Mouse (Mus musculus) midbrain, embryonic 16.5 days (tissue): ENCODE data around the gene Camk2d. TPM values are rescaled to one million over a fixed set of nuclear protein-coding genes. Genes with fewer than 3 reads are reported as not detected.

Experiments
- ATAC-seq: fragments of 200-750 bp; cut with Nextera tagmentation; 2 replicates; pipeline ENCODE4 v1.8.0; 2017; ENCODE audit warnings: moderate TSS enrichment
- H3K27ac ChIP-seq: fragments of 300-500 bp; sonication (generic); 2 replicates; pipeline ENCODE4 v1.5.1; 2014; ENCODE audit warnings: mild to moderate bottlenecking, low read length, mixed read lengths
- H3K27me3 ChIP-seq: fragments of 300-500 bp; sonication (generic); 2 replicates; pipeline ENCODE4 v1.6.1; 2014; ENCODE audit warnings: low read depth, low read length, mixed read lengths; ENCODE audit not compliant: control insufficient read depth, insufficient read depth
- H3K36me3 ChIP-seq: fragments of 300-500 bp; sonication (generic); 2 replicates; pipeline ENCODE4 v1.6.1; 2014; ENCODE audit warnings: mild to moderate bottlenecking, low read length, moderate library complexity, mixed read lengths; ENCODE audit not compliant: control insufficient read depth, insufficient read depth
- H3K4me1 ChIP-seq: fragments of 300-500 bp; sonication (generic); 2 replicates; pipeline ENCODE4 v1.6.1; 2014; ENCODE audit warnings: mild to moderate bottlenecking, low read length, mixed read lengths; ENCODE audit not compliant: control insufficient read depth, insufficient read depth
- H3K4me2 ChIP-seq: fragments of 300-500 bp; sonication (generic); 2 replicates; pipeline ENCODE4 v1.6.1; 2014; ENCODE audit warnings: mild to moderate bottlenecking, low read length, mixed read lengths
- H3K4me3 ChIP-seq: fragments of 300-500 bp; sonication (generic); 2 replicates; pipeline ENCODE4 v1.5.1; 2014; ENCODE audit warnings: low read depth, mild to moderate bottlenecking, low read length, moderate library complexity, mixed read lengths
- H3K9ac ChIP-seq: fragments of 300-500 bp; sonication (generic); 2 replicates; pipeline ENCODE4 v1.6.1; 2014; ENCODE audit warnings: low read depth, low read length, mixed read lengths
- H3K9me3 ChIP-seq: fragments of 300-500 bp; sonication (generic); replicated peaks from 2 replicates; pipeline ENCODE4 v1.6.1; 2014; ENCODE audit warnings: mild to moderate bottlenecking, low read length, mixed read lengths; ENCODE audit not compliant: control insufficient read depth, poor library complexity, severe bottlenecking
- WGBS: fragments of 180-500 bp; shearing (Covaris S2); extraction: QIAGEN DNeasy Blood & Tissue Kit; methylation state at CpG from one replicate; pipeline ENCODE4 v1.1.7; 2014; 5-methylcytosine and 5-hydroxymethylcytosine counted together
- polyA plus RNA-seq: library from polyadenylated mRNA; unstranded; fragments of >200 nt; fragmentation: Nextera tagmentation; extraction: Ambion mirVana; gene quantifications from 2 replicates; pipeline ENCODE4 v1.2.1, GENCODE M21; 2015

Camk2d gene
- polyA plus RNA-seq, 1 experiment from 2014 or later, result 74.7 TPM

DNA sequence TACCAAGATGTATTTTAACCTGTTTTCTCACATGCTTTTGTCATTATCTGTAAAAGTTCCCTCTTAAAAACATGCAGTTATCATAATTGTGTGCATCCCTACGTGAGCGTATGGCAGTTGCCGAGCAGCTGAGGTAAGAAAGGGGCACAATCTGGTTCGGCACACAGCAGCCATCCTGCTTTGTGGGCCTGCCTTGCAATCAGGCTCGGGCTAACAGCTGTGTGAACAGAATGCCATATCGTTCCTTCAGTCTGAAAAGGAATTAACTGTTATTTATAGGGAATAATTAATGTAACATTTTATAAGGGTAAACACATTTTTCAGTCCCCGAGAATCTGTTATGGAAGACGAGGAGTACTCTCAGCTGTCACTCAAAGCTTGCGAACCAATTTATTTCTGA is 129.5 kb downstream of the Camk2d start:
- ATAC-seq, result no peak
- H3K4me2 ChIP-seq, result no peak overlapping the region
- H3K9ac ChIP-seq, result no peak overlapping the region
- H3K36me3 ChIP-seq, result no peaks in the 10 kb centered on the region
- 67% methylated on average over 9 of the region's 9 CpGs for WGBS
- no peak overlapping the region for H3K27ac ChIP-seq
- H3K27me3 ChIP-seq, result no peaks in the 10 kb centered on the region
- no peak overlapping the region for H3K4me3 ChIP-seq
- H3K4me1 ChIP-seq, result peaks cover 2% of the 10 kb centered on the region; the same call in 1 of the 2 replicates
- no peaks in the 10 kb centered on the region for H3K9me3 ChIP-seq

DNA sequence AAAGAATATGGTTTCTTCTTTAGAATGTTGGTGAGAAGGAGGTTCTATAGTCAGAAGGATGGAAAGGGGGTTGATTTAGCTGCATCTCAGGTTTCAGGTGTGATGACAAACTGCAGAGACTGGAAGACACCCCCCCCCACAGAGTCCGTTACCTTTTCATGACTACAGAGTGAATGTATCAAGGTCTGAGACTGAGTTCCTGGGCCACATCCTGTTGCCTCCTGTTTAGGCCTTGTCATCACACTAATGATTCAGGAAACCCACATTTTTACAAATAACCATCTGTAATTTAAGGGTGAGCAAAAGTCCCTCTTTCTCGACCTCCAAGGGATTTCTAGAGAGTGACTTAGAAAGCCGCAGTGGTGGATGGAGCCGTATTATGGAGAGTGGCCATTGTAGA is 131.3 kb downstream of the Camk2d start:
- H3K4me2 ChIP-seq, result no peak overlapping the region
- no peaks in the 10 kb centered on the region for H3K27me3 ChIP-seq
- no peak for ATAC-seq
- H3K9me3 ChIP-seq, result no peaks in the 10 kb centered on the region
- no peak overlapping the region for H3K4me3 ChIP-seq
- WGBS, result 96% methylated on average over 4 of the region's 4 CpGs
- no peak overlapping the region for H3K27ac ChIP-seq
- no peak overlapping the region for H3K9ac ChIP-seq
- H3K4me1 ChIP-seq, result peaks cover 2% of the 10 kb centered on the region; the same call in 1 of the 2 replicates
- H3K36me3 ChIP-seq, result no peaks in the 10 kb centered on the region

DNA sequence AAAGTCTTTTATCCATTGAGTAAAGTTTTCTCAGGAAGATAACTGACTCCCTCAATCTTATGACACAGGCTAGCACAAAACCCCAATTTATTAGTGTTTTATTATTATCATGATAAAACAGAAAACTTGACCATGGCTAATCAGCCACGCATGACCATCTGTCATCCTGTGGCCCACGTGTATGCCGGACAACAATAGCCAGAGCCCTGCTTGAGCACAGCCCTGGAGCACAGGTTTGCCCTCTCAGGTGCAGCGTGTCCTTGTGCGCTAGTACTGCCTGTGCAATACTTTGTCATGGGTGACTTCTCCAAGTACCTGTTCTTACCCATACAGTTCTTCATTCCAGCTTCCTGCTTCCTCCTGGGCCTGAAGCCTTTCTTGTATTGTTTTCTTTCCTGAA is 134.3 kb downstream of the Camk2d start:
- Histone ChIP-seq H3K36me3 (no peaks in the 10 kb centered on the region), H3K4me1 (no peaks in the 10 kb centered on the region), H3K4me2 (no peak overlapping the region), H3K27ac (no peak overlapping the region), H3K9ac (no peak overlapping the region), H3K27me3 (no peaks in the 10 kb centered on the region), H3K9me3 (no peaks in the 10 kb centered on the region), H3K4me3 (no peak overlapping the region)
- no peak for ATAC-seq
- whole genome bisulfite sequencing, result 79% methylated on average over 5 of the region's 5 CpGs

DNA sequence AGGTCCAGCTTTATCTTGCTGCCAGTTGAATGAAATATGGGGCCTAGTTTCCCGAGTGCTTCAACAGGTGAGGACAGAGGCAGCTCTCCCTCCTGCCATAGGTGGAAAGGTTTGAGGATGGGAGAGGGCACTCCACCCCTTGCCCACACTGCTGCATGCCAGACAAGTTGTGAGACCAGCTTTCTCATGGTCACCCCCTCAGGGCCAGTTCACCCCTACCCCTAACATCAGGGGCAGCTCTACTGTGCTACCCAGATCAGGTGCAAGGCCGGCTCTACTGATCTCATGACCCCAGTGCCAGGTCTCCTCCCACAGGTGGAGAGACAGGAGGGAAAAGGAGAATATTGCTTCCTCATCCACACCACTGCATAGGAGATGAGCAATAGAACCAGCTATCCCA is 136.2 kb downstream of the Camk2d start:
- Histone ChIP-seq H3K4me3 (no peak overlapping the region), H3K4me2 (no peak overlapping the region), H3K4me1 (no peaks in the 10 kb centered on the region), H3K27ac (no peak overlapping the region), H3K27me3 (no peaks in the 10 kb centered on the region), H3K9ac (no peak overlapping the region), H3K9me3 (no peaks in the 10 kb centered on the region), H3K36me3 (no peaks in the 10 kb centered on the region)
- no peak for ATAC-seq
- WGBS, result 96% methylated on average over 2 of the region's 2 CpGs

DNA sequence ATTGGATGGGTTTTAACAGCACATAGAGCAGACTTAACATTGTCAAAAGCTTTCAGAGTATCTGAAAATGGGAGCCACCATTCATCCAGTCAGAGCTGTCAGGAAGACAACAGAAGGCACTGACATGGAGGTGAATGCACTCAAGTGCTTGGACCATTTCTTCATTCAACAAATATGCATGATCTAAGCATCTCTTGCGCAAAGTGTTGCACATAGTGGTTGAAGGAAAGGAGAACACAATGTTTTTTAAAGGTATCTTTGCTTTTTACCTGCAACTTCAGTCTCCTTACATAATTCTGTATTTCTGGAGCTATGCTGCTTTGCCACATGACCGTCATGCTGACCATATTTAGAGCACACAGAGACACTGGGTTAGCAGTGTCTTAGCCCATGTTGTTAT is 138.4 kb downstream of the Camk2d start:
- no peak overlapping the region for H3K4me3 ChIP-seq
- no peaks in the 10 kb centered on the region for H3K9me3 ChIP-seq
- H3K4me1 ChIP-seq, result no peaks in the 10 kb centered on the region
- no peak overlapping the region for H3K27ac ChIP-seq
- H3K9ac ChIP-seq, result no peak overlapping the region
- ATAC-seq, result no peak
- no peaks in the 10 kb centered on the region for H3K27me3 ChIP-seq
- H3K4me2 ChIP-seq, result no peak overlapping the region
- WGBS, result 93% methylated on average over 2 of the region's 2 CpGs
- H3K36me3 ChIP-seq, result no peaks in the 10 kb centered on the region

DNA sequence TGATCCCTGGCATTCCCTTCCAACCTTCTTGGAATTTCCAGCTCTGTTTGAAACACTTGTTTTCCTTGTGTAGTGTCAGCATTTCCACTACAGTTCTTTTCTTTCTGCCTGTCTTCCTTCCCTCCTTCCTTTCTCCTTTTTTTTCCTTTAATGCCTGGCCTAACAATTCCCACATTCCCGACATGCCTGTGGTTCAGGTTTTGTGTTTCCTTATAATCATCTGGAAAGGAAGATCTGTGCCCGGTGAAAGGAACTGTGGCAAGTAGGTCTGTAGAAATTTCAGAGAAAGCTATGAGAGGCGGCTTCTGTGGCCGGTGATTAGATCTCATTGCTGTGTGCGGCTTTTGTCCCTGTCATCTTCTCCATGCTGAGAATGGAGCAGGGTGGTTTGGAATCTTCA is 139.1 kb downstream of the Camk2d start:
- no peaks in the 10 kb centered on the region for H3K4me1 ChIP-seq
- no peak for ATAC-seq
- H3K27me3 ChIP-seq, result no peaks in the 10 kb centered on the region
- H3K9me3 ChIP-seq, result no peaks in the 10 kb centered on the region
- no peak overlapping the region for H3K4me3 ChIP-seq
- no peak overlapping the region for H3K9ac ChIP-seq
- no peaks in the 10 kb centered on the region for H3K36me3 ChIP-seq
- H3K4me2 ChIP-seq, result no peak overlapping the region
- H3K27ac ChIP-seq, result no peak overlapping the region
- WGBS, result 77% methylated on average over 5 of the region's 5 CpGs

DNA sequence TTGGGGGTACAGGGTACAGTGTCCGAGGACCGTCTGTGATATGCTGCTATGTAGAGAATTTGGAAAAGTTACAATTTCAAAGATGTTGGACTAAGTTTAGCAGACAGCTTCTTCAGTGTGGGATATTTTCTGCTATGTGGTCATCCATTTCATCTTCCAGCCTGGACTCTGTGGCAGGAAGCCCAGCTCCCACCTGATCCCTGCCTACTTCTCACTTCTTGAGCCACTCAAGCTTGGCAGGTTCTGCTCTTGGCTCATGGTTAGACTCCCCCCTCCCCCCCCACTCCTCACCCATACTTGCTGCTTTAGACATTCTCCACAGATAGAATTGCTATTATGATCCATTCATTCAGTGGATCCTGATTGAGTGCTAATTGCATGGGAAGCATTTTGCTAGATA is 141.0 kb downstream of the Camk2d start:
- 95% methylated on average over 2 of the region's 2 CpGs for WGBS
- Histone ChIP-seq H3K4me3 (no peak overlapping the region), H3K4me1 (no peaks in the 10 kb centered on the region), H3K9me3 (no peaks in the 10 kb centered on the region), H3K27ac (no peak overlapping the region), H3K27me3 (no peaks in the 10 kb centered on the region), H3K36me3 (no peaks in the 10 kb centered on the region), H3K9ac (no peak overlapping the region), H3K4me2 (no peak overlapping the region)
- no peak for ATAC-seq

DNA sequence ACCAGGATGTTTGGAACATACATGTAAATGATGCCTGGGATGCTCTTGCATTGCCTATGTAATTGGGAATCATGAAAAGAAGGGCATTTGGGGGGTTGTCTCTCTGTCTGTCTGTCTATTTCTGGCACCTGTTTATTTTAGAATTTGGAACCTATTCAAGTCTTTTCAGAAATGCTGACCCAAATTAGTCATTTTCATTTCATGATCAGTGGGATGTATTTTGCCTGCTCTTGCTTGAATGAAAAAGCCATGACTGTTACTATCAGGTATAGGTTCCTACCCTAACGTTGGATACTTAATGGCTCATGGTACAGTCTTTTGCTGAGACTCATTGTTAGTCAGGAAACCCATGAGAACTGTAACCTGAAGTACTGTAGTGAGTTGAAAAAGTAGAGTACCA is 144.0 kb downstream of the Camk2d start:
- H3K36me3 ChIP-seq, result no peaks in the 10 kb centered on the region
- H3K4me1 ChIP-seq, result no peaks in the 10 kb centered on the region
- H3K9me3 ChIP-seq, result no peaks in the 10 kb centered on the region
- no peak overlapping the region for H3K4me3 ChIP-seq
- 89% methylated on average over 1 of the region's 1 CpGs for WGBS
- H3K27ac ChIP-seq, result no peak overlapping the region
- H3K27me3 ChIP-seq, result no peaks in the 10 kb centered on the region
- no peak overlapping the region for H3K9ac ChIP-seq
- no peak overlapping the region for H3K4me2 ChIP-seq
- ATAC-seq, result no peak

DNA sequence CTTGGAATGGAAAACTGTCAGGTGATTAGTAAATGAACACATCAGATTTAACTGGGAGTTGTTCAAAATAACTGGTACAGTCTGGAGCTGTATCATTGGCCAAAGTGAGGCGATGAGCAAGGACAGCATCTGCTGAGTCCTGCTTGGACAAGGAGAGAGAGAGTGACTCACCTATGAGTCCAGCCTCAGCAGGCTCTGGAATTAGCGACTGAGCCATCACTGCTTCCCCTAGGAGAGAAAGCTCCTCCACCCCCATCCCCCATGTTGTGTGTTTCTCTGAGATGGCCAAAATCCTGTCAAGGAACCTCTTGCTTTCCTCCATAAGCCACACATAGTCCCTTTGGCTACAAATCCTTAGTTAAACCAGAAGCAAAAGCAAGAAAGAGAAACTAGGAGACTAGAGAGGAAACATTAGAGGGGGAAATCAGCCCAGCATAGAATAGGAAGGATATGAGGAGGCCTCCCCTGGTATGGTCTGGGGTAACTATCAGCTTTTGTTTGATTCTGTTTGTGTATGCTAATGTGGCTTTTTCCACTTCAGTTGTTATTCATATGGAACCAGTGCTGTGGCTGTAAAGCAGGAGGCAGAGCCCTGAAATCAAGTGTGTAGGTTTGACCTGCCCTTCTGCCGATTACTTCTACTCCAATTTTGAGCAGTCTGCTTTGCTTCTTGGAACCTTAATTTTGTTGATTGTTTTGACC is 148.5 kb downstream of the Camk2d start:
- no peak for ATAC-seq

More for the DNA sequence above, 148.5 kb downstream of the Camk2d start:
- Histone ChIP-seq H3K4me1 (peaks cover 6% of the 10 kb centered on the region), H3K9ac (no peak overlapping the region), H3K4me3 (no peak overlapping the region), H3K36me3 (no peaks in the 10 kb centered on the region), H3K4me2 (no peak overlapping the region), H3K9me3 (no peaks in the 10 kb centered on the region), H3K27ac (no peak overlapping the region), H3K27me3 (no peaks in the 10 kb centered on the region)
- WGBS, result 52% methylated on average over 3 of the region's 3 CpGs
